15 mouse cellular contexts compared by ENCODE assay signal in the genomic region with DNA sequence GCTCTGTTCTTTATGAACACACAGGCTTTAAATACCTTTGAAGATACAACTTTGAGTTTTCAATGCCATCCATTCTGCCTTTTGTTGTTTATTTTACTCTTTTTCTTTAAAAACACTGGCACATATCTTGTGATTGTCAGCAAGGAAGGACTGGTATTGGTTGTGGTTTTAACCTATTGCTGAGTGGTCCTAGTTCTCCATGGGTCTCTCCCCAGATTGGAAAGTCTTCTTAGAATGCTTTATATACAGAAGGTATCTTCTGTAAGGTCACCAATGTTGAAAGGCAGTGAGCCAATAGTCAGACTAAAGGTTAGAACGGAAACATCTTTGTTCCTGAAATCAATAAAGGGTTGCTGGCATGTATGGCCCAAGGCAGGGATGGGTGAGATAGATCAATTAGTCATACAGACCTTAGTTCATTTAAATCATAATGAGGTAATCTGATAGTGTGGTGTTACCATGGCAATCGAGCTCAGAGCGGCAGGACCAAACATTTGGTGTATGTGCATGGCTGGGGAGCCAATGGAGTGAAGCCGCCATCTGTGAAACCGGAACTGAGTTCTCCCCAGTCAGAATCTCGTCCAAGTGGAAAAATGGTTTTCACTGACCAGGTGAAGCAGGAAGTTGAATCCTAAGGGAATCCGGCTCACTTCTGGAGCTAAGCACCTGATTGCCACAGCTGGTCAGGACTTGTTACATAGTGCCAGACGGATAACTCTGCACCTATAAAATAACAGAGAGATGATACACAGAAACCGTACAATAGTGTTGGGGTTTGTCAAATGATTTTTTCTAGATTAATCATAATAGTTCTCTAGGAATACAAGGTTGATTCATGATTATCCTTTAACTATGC. TPM values are rescaled to one million over a fixed set of nuclear protein-coding genes. Genes with fewer than 3 reads are reported as not detected.
DNase-seq lines count a peak whose midpoint lies in the region; ATAC-seq lines count a peak whose summit lies in the region.
"Had no signal": no experiment of that assay in that cellular context is flagged by ENCODE, and none has a peak within 500 bp of the region (broad histone marks: within the 10 kb centered on the region; RNA-seq: fewer than 3 reads in every experiment).

No protein-coding gene starts in this region.

- peaks cover 5% of the 10 kb centered on the region; the same call in 1 of the 2 replicates for H3K4me1 ChIP-seq in forebrain, embryonic 15.5 days
- H3K4me1 ChIP-seq in neural tube, embryonic 15.5 days, result no peaks in the 10 kb centered on the region
- H3K4me1 ChIP-seq: limb, embryonic 10.5 days had no signal

- H3K4me3 ChIP-seq in forebrain, embryonic 15.5 days, result no peak overlapping the region
- H3K4me3 ChIP-seq in neural tube, embryonic 15.5 days (replicated peaks), result no peak overlapping the region
- H3K4me3 ChIP-seq: limb, embryonic 10.5 days had no signal

- H3K27me3 ChIP-seq in forebrain, embryonic 15.5 days, result no peaks in the 10 kb centered on the region
- H3K27me3 ChIP-seq in neural tube, embryonic 15.5 days (replicated peaks), result no peaks in the 10 kb centered on the region
- H3K27me3 ChIP-seq: Patski had no signal

- 57% methylated on average over 9 of the region's 9 CpGs for WGBS in forebrain, embryonic 15.5 days
- 44% methylated on average over 9 of the region's 9 CpGs for WGBS in neural tube, embryonic 15.5 days

- H3K4me2 ChIP-seq in forebrain, embryonic 15.5 days (replicated peaks), result no peak overlapping the region
- no peak overlapping the region for H3K4me2 ChIP-seq in neural tube, embryonic 15.5 days

- no peaks in the 10 kb centered on the region for H3K36me3 ChIP-seq in forebrain, embryonic 15.5 days
- H3K36me3 ChIP-seq in neural tube, embryonic 15.5 days, result no peaks in the 10 kb centered on the region
- H3K36me3 ChIP-seq: limb, embryonic 10.5 days had no signal

- ATAC-seq in forebrain, embryonic 15.5 days (replicated peaks), result peak; percentile 79
- peak; percentile 28; the same call in 1 of the 2 replicates for ATAC-seq in neural tube, embryonic 15.5 days (ENCODE audit: low FRiP score)
- ATAC-seq in granulocyte monocyte progenitor cell, adult 5-6 weeks (replicated peaks; ENCODE audit: poor library complexity, severe bottlenecking), result no peak
- ATAC-seq: Patski had no signal

- no peaks in the 10 kb centered on the region for H3K9me3 ChIP-seq in forebrain, embryonic 15.5 days
- H3K9me3 ChIP-seq in neural tube, embryonic 15.5 days (replicated peaks), result no peaks in the 10 kb centered on the region
- H3K9me3 ChIP-seq: limb, embryonic 10.5 days had no signal

- peak; percentile 39 for DNase-seq in layer of hippocampus, adult 9-11 months
- DNase-seq in layer of hippocampus, adult 8-10 months (ENCODE audit: low spot score in 2 of 2), result no peak
- DNase-seq in mesoderm, embryonic 11.5 days (ENCODE audit: low read depth, low spot score), result peak; percentile 14
- no peak for DNase-seq in left cerebral cortex, adult 8-10 months (ENCODE audit: low spot score in 2 of 2)
- DNase-seq: adrenal gland, postnatal 10 days; heart, adult 18-20 months; heart, postnatal 36 days; kidney, postnatal 14 days; right cerebral cortex, postnatal 4 days; thymus, postnatal 4 days had no signal

- H3K9ac ChIP-seq in forebrain, embryonic 15.5 days (replicated peaks), result no peak overlapping the region
- no peak overlapping the region for H3K9ac ChIP-seq in neural tube, embryonic 15.5 days (replicated peaks)

- no peak overlapping the region for H3K27ac ChIP-seq in forebrain, embryonic 15.5 days (replicated peaks)
- H3K27ac ChIP-seq in neural tube, embryonic 15.5 days (replicated peaks), result no peak overlapping the region
- H3K27ac ChIP-seq: limb, embryonic 10.5 days had no signal

RNA-seq across cellular contexts. Expression of a gene that starts 20.5 kb away (rescaled TPM):
- 100 to 1,000 TPM in 1 of 4 experiments, 10 to 100 TPM in 3; 77.7 to 109 (median 89.1) TPM for total RNA-seq in layer of hippocampus, adult 8-10 months (2022)
- polyA plus RNA-seq in forebrain, embryonic 15.5 days (2015; fragmentation: Nextera tagmentation; extraction: Ambion mirVana), result 77.4 and 83.3 TPM in 2 replicates
- polyA plus RNA-seq in neural tube, embryonic 15.5 days (2015; fragmentation: Nextera tagmentation; extraction: Ambion mirVana), result 61.2 and 64.8 TPM in 2 replicates
- 74.5 and 101 TPM in 2 replicates for total RNA-seq in granulocyte monocyte progenitor cell, adult 5-6 weeks (2014; fragmentation: Nextera tagmentation)
- total RNA-seq in granulocyte monocyte progenitor cell, adult 5-6 weeks (2017), result 83.3 and 85.8 TPM in 2 replicates
- 10 to 100 TPM; 62.0 to 68.8 (median 66.1) TPM for total RNA-seq in left cerebral cortex, adult 8-10 months (2022)

Comparison
In these comparisons a context has a peak if more than half of its experiments do, and no peak if none do; other contexts are left out.
1. DNase-seq: peak in layer of hippocampus, adult 9-11 months (single experiment) and mesoderm, embryonic 11.5 days (single experiment); none in layer of hippocampus, adult 8-10 months (0 of 2) and left cerebral cortex, adult 8-10 months (0 of 2).